ENCODE assay signal across 14 mouse cellular contexts in the genomic region with DNA sequence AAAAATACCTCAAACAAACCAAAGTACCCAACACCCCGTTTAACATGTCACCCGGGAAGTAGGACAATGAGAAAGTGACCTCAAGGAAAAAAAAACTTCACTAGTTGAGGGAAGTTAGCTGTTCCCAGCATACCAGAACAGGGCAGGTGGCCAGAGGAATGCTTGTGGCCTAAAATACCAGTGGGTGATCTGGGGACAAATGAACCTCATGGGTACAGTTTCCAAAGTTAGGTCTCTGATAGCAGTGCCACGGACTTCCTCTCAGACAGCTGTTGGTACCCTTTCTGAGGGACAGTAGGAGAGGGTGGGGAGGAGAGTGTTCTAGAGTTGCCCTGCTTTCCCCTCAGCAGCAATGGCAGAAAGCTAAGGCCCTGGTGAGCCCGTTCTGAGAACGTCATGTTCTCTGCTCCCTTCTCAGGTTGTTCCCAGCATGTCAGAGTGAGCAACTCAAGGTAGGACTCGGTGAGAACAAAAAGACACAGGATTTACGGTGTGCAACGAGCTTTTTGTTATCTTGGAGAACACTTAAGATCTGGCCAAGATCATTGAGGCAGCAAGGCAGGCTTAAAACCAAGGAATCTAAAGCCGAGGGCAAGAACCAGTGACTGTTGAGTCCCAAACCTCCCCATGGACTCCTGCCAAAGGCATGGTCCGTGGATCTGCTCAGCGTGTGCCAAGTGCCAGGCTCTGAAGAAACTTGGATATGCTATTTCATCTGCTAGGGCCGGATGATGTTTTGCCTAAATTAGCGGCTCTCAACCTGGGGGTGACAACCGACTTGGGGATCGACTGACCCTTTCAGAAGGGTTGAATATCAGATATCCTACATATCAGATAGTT.
DNase-seq lines count a peak whose midpoint lies in the region; ATAC-seq lines count a peak whose summit lies in the region.
"Had no signal": no experiment of that assay in that cellular context is flagged by ENCODE, and none has a peak within 500 bp of the region (broad histone marks: within the 10 kb centered on the region; RNA-seq: fewer than 3 reads in every experiment).

No protein-coding gene starts in this region.

- WGBS in kidney, embryonic 14.5 days, result 74% methylated on average over 15 of the region's 15 CpGs
- 91% methylated on average over 15 of the region's 15 CpGs for WGBS in midbrain, embryonic 11.5 days
- 92% methylated on average over 15 of the region's 15 CpGs for WGBS in hindbrain, embryonic 13.5 days

- no peak overlapping the region for H3K4me3 ChIP-seq in kidney, embryonic 14.5 days (ENCODE audit: low read length)
- H3K4me3 ChIP-seq in midbrain, embryonic 11.5 days (ENCODE audit: low read depth, low read length), result no peak overlapping the region
- no peak overlapping the region for H3K4me3 ChIP-seq in hindbrain, embryonic 13.5 days
- H3K4me3 ChIP-seq: embryonic facial prominence, embryonic 15.5 days; hindbrain, embryonic 15.5 days; limb, embryonic 13.5 days had no signal

- no peak overlapping the region for H3K9ac ChIP-seq in kidney, embryonic 14.5 days (ENCODE audit: low read depth, low read length)
- no peak overlapping the region for H3K9ac ChIP-seq in midbrain, embryonic 11.5 days (ENCODE audit: low read length)
- H3K9ac ChIP-seq in hindbrain, embryonic 13.5 days, result no peak overlapping the region
- H3K9ac ChIP-seq: embryonic facial prominence, embryonic 15.5 days; hindbrain, embryonic 15.5 days; limb, embryonic 13.5 days had no signal

- H3K4me1 ChIP-seq in kidney, embryonic 14.5 days (ENCODE audit: control insufficient read depth, insufficient read depth, low read length), result peaks cover 18% of the 10 kb centered on the region; the same call in 1 of the 2 replicates
- H3K4me1 ChIP-seq in midbrain, embryonic 11.5 days (ENCODE audit: control insufficient read depth, insufficient read depth, low read length), result peaks cover 31% of the 10 kb centered on the region
- H3K4me1 ChIP-seq in hindbrain, embryonic 13.5 days (replicated peaks), result peaks cover 28% of the 10 kb centered on the region

- no peak overlapping the region for H3K27ac ChIP-seq in kidney, embryonic 14.5 days (ENCODE audit: low read depth, low read length)
- no peak overlapping the region for H3K27ac ChIP-seq in midbrain, embryonic 11.5 days (ENCODE audit: low read depth, low read length)
- no peak overlapping the region for H3K27ac ChIP-seq in hindbrain, embryonic 13.5 days
- H3K27ac ChIP-seq: embryonic facial prominence, embryonic 15.5 days; hindbrain, embryonic 15.5 days; limb, embryonic 13.5 days had no signal

- H3K9me3 ChIP-seq in kidney, embryonic 14.5 days (ENCODE audit: control insufficient read depth, low read length), result no peaks in the 10 kb centered on the region
- H3K9me3 ChIP-seq in midbrain, embryonic 11.5 days (ENCODE audit: control insufficient read depth, low read length), result no peaks in the 10 kb centered on the region
- no peaks in the 10 kb centered on the region for H3K9me3 ChIP-seq in hindbrain, embryonic 13.5 days
- H3K9me3 ChIP-seq: embryonic facial prominence, embryonic 15.5 days; hindbrain, embryonic 15.5 days; limb, embryonic 13.5 days had no signal

- intact Hi-C loops in heart, postnatal 36 days (cut with DNase I), result loop anchor here (2.0 kb wide), 1 partner anchor 86 kb away; no protein-coding TSS in a partner anchor

- DNase-seq in kidney, adult 18-20 months, result peak; percentile 65
- peak; percentile 64 to 74 for DNase-seq in gastrocnemius, adult 8-10 months (ENCODE audit: low spot score in 2 of 2)
- DNase-seq in heart, postnatal 36 days, result peak; percentile 60 to 61
- peak; percentile 44 for DNase-seq in lung, postnatal 25 days (ENCODE audit: low spot score)
- DNase-seq in midbrain, embryonic 11.5 days (ENCODE audit: low spot score, missing footprints), result no peak
- DNase-seq: layer of hippocampus, adult 9-11 months; thymus, postnatal 36 days had no signal

- no peak for ATAC-seq in kidney, embryonic 14.5 days (ENCODE audit: low FRiP score, low TSS enrichment)
- no peak for ATAC-seq in CD4-positive, CD25-positive, alpha-beta regulatory T cell, adult 4 months
- no peak for ATAC-seq in midbrain, embryonic 11.5 days (ENCODE audit: low FRiP score)
- no peak for ATAC-seq in hindbrain, embryonic 13.5 days (ENCODE audit: low FRiP score)

- H3K36me3 ChIP-seq in kidney, embryonic 14.5 days (ENCODE audit: control insufficient read depth, insufficient read depth, low read length), result no peaks in the 10 kb centered on the region
- no peaks in the 10 kb centered on the region for H3K36me3 ChIP-seq in midbrain, embryonic 11.5 days (ENCODE audit: control insufficient read depth, insufficient read depth, low read length)
- no peaks in the 10 kb centered on the region for H3K36me3 ChIP-seq in hindbrain, embryonic 13.5 days
- H3K36me3 ChIP-seq: embryonic facial prominence, embryonic 15.5 days; hindbrain, embryonic 15.5 days; limb, embryonic 13.5 days had no signal

- no peaks in the 10 kb centered on the region for H3K27me3 ChIP-seq in kidney, embryonic 14.5 days (ENCODE audit: control insufficient read depth, insufficient read depth, low read length)
- no peaks in the 10 kb centered on the region for H3K27me3 ChIP-seq in midbrain, embryonic 11.5 days (ENCODE audit: control insufficient read depth, insufficient read depth, low read length)
- H3K27me3 ChIP-seq in hindbrain, embryonic 13.5 days, result 0 out of 2 replicates have a peak, but pooled peaks cover 3% of the 10 kb centered on the region
- H3K27me3 ChIP-seq: CH12.LX; embryonic facial prominence, embryonic 15.5 days; hindbrain, embryonic 15.5 days; limb, embryonic 13.5 days had no signal

- H3K4me2 ChIP-seq in kidney, embryonic 14.5 days (replicated peaks; ENCODE audit: low read depth, low read length), result no peak overlapping the region
- H3K4me2 ChIP-seq in midbrain, embryonic 11.5 days, result no peak overlapping the region
- no peak overlapping the region for H3K4me2 ChIP-seq in hindbrain, embryonic 13.5 days
- H3K4me2 ChIP-seq: embryonic facial prominence, embryonic 15.5 days; hindbrain, embryonic 15.5 days; limb, embryonic 13.5 days had no signal
